Mouse (Mus musculus): ENCODE data around the gene Pax3. TPM values are rescaled to one million over a fixed set of nuclear protein-coding genes. Genes with fewer than 3 reads are reported as not detected.

Pax3 gene
- not detected for total RNA-seq (2022)

- no peak for DNase-seq (ENCODE audit: low spot score in 2 of 2)
Measured at GRCm38 (mm10) chr1:78196751-78197311, at the start of gene Pax3. Gene Pax3, minus strand, starts transcription at chr1:78197134.

DNA sequence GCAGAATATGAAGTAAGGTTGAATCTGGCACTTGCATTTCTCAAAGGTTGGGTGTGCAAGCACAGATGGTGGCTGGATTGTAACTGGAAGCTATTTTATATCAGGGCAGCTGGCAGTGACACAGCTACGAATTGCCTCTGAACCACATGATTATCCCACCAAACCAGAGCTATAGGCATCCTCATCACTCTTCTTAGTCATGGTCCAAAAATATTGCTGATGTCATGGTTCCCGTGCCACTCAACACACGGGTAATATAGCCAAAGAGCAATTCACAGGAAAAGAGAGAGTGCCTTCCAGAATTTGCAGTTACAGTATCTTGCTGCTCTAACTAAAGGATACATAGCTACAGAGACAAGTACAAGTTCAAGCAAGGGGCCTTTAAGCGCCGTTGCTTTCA lies 37.4 kb upstream of the Pax3 start:
- no peak for DNase-seq (ENCODE audit: low spot score in 2 of 2)

DNA sequence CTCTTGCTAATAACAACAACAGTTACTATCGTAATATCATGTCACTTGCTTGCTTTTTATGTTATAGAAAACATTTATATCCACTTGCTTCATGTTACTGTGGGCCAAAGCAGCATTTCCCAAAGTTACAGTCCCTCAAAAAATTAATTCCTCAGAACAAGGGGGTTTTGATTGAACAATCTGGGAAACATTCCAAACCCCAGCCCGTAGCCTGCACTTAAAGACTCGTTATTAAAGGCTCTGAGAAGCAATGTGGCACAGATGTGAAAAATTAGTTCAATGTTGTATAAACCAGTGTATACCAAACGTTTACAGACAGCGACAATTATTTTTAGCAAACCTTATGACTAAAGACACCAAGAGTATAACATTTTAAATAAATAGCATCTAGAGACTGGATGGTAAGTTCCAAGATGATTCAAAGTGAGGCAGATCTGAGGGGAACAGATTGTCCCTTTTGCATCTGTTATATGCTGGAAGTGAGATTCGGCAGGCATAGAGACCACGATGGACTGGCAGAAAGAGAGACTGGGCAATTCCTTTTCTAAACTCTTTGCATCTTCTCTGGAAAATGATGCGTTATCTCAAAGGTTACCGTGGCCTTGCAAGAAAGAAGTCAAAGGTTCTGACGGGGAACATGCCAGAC lies 35.1 kb upstream of the Pax3 start:
- DNase-seq (ENCODE audit: low spot score in 2 of 2): no peak

GRCm38 (mm10) chr1:78229801-78230200 lies 32.9 kb upstream of the Pax3 start:
- no peak for DNase-seq (ENCODE audit: low spot score in 2 of 2)

DNA sequence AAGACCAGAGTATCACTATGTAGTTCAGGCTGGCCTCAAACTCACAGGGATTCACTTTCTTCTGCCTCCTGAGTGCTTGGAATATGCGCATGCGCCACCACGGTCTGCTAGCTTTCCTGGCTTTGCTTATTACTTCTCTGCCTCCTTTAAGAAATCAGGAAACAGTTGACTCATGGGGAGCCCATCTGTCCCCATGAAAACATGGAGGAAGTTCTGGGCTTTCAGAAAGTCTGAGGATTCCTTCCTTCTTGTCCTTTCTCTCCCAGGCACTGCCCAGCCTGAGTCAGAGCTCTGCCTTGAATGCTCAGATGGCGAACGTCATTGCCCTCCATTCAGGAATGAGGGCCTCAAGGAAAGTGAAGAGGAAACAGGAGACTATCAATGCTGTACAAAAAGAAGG lies 31.8 kb upstream of the Pax3 start:
- DNase-seq (ENCODE audit: low spot score in 2 of 2): no peak

DNA sequence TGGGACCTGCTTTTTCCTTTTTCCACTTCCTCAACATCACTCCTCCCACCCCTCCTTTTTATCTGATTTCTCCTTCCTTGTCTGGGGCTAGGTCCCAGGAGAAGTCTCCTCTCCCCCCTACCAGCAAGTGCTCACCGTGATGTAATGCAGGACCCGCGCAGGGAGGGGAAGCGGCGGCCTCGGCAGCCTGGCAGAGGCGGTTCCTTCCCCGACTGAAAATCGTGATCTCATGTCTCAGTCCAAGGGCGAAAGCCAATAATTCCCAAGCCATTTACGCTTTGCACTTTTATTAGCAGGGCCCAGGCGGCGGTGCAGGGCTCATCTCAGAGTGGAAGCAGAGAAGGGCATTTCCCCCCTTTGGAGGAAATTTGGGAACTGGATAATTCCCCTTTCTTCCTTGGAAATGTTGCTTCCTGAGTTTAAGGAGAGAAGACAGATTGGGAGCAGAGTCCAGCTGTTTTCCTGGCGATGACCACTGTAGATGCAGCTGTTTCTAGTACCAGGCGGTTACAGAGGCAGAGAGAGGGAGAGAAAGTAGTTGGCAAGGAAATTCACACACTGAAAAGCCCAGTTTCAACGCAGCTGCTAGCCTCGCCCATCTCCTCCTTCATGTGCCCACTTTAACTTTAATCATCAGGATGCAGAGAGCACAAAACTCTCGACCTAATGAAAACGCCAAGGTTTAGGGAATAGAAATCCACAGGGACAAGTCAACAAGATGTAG lies 21.3 kb upstream of the Pax3 start:
- no peak for DNase-seq (ENCODE audit: low spot score in 2 of 2)

DNA sequence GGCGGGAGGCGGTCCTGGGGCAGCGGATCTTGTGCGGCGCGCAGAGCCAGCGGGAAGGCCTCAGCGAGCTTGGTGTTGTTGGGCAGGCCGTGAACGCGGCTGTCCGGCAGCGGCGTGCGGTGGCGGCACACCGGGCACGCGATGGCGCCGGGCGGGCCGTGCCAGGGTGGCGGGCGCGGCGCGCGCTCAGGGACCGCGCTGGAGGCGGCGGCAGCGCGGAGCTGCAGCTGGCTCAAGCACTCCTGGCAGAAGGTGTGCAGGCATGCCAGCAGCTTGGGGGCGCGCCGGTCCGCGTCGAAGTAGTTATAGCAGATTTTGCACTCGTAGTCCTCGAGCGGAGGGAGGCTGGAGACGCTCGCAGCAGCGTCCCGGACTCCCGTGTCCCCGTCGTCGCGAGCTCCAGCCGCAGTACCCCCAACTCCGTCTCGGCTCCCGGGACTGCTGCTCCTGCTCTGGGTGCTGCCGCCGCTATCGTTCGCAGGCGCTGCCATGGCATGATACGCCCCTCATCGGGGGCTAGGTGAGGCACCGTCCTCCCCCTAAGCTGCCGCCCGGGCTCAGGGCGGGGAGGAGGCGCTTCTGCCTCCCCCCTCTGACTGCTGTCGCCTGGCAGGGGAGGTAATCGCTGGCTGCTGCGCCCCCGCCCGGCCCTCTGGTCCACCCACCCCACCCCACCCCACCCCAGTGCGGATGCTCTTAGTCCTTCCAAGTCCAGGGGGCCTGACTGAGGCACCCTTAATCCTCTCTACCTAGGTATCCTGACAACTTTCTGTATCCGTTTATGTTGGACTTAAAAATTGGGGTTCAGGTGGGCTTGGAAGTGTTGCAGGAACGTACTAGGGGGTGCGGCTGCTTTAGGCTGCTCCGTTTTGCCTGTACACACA lies 20.5 kb upstream of the Pax3 start:
- DNase-seq (ENCODE audit: low spot score in 2 of 2): no peak

- DNase-seq (ENCODE audit: low spot score in 2 of 2): no peak
Measured at GRCm38 (mm10) chr1:78216509-78217141, 19.7 kb upstream of the Pax3 start.

GRCm38 (mm10) chr1:78215749-78216508 lies 19.0 kb upstream of the Pax3 start:
- DNase-seq (ENCODE audit: low spot score in 2 of 2): no peak

GRCm38 (mm10) chr1:78211041-78211440 lies 14.1 kb upstream of the Pax3 start:
- DNase-seq (ENCODE audit: low spot score in 2 of 2): no peak

GRCm38 (mm10) chr1:78210568-78210967 lies 13.6 kb upstream of the Pax3 start:
- DNase-seq (ENCODE audit: low spot score in 2 of 2): no peak

DNA sequence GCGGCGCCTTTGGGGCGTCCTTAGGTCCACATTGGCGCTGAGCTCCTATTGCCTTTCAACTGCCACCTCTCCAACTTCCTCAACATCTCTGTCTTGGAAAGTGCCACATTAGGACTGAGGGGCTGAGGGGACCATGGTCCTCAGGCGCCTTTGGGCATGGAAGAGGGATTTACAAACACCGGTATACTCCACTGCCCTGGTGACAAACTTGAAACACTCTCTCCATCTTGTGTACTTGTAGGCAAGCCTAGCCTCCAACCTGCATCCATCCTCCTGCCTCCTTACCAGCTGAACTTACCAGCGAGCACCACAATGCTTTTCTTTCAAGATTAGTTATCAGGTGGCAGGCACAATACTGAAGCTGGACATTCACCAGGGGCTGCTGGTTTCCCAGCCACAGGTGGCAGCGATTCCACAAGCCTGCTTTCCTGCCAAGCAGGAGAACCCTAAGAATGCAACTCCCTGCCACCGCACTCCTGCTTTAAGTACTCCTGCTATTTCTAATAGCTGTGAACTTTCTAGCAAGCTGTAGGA lies 11.4 kb upstream of the Pax3 start:
- no peak for DNase-seq (ENCODE audit: low spot score in 2 of 2)

DNA sequence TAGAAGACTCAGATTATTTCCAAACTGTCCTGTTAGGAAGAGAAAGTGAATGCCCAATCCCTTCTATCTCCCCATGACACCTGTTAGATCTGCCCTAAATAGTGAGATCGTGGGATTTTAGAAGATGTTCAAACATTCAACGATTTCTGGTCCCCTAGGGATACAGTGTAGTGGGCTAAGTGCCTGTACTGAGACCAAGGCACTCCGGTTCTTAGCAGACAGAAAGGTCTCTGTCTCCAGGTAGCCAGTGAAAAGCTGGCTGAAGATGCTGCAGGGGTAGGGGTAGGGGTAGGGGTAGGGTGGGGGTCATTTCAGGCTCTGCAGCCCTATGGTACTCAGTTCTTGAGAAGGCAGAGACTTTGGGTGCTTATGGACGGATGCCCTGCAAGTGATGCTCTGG lies 7.4 kb upstream of the Pax3 start:
- DNase-seq (ENCODE audit: low spot score in 2 of 2): no peak

DNA sequence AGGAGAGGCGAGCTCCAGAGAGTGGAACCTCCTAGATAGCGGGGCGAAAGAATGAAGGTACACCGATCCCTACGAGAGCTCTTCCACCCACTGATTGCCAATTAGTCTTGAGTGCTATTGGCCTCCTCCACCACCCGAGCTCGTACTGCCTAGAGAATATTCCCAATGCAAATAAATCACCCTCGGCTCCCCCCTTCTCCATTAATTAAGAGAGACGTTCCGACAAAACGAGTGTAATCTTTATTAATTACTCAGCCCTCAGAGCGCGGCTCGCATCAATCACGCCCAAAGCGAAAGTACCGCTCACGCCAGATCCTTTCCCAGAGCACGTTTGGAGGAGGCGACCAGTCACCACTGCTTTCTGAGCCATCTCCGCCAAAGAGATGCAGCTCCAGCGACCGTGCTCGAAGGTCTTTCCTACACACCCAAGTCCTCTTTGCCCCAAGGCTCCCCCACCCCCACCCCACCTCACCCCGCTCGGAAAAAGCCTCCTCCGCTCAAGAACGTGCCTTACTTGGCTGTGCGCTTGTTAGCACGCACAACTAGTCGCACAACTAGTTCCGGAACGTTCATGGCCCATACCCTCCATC lies 6.8 kb upstream of the Pax3 start:
- DNase-seq (ENCODE audit: low spot score in 2 of 2): no peak

GRCm38 (mm10) chr1:78203086-78203614 lies 6.2 kb upstream of the Pax3 start:
- no peak for DNase-seq (ENCODE audit: low spot score in 2 of 2)

DNA sequence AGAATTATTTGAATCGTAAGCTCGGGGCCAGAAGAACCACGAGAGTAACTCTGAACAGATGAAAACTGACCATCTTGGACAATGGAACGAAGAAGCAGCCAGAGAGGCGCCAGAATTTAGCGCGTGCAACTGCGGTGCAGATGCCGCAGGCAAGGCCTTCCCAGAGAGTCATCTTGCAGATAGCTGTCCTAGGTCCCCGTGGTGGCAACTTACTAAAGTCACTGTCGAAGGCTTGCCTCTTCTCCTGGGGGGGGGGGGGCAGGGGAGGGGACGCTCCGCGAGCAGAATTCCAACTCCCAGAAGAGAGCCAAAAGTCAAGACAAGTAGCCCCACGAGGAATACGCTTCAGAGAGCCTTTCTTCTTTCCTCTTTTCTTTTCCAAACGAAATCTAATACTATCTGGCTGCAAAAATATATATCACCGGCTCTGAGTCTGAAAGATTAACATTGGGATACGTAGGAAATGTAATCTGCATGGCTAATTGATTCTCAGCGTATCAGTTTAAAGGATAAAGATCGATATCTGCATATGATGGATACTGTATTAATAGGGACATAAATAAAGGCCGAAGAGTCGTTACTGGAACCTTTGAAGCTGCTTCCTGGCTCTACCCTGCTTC lies 5.6 kb upstream of the Pax3 start:
- DNase-seq (ENCODE audit: low spot score in 2 of 2): no peak

- DNase-seq (ENCODE audit: low spot score in 2 of 2): no peak
Measured at GRCm38 (mm10) chr1:78201251-78202010, 4.5 kb upstream of the Pax3 start.

- no peak for DNase-seq (ENCODE audit: low spot score in 2 of 2)
Measured at GRCm38 (mm10) chr1:78200191-78200590, 3.3 kb upstream of the Pax3 start.

DNA sequence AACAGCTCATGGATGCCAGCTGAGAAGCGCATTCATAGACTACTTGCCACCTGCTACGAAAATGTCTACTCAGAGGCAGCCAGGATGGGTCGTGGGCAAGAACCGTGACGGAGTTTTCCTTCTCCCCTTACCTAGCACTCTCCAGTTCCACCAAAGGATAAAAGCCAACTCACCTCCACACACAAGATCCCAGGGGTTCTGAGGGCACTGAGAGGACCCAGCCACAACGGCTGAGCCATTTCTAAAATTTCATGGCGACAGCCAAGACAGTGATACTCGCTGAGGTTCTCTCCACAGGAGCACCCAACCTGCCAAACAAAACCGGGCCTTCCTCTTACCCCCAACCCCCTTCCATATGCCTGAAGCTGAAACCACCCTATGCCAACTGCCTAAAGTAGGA lies 2.3 kb upstream of the Pax3 start:
- no peak for DNase-seq (ENCODE audit: low spot score in 2 of 2)

Data from gastrocnemius, adult 8-10 months (tissue).